Mouse (Mus musculus) neural tube, embryonic 14.5 days (tissue): ENCODE results near the gene Etfa. TPM values are rescaled to one million over a fixed set of nuclear protein-coding genes. Genes with fewer than 3 reads are reported as not detected.

ENCODE experiments used
- ATAC-seq: fragments of 200-750 bp; cut with Nextera tagmentation; 2 replicates; pipeline ENCODE4 v1.8.0; 2017; ENCODE audit warnings: low read depth, mild to moderate bottlenecking, moderate TSS enrichment, moderate library complexity
- H3K27ac ChIP-seq: fragments of 300-500 bp; sonication (generic); 2 replicates; pipeline ENCODE4 v1.5.1; 2014; ENCODE audit warnings: low read depth, mild to moderate bottlenecking, control low read depth, low read length, moderate library complexity, mixed read lengths
- H3K27me3 ChIP-seq: fragments of 300-500 bp; sonication (generic); 2 replicates; pipeline ENCODE4 v1.6.1; 2014; ENCODE audit warnings: low read length; ENCODE audit not compliant: control insufficient read depth, insufficient read depth
- H3K36me3 ChIP-seq: fragments of 300-500 bp; sonication (generic); 2 replicates; pipeline ENCODE4 v1.6.1; 2014; ENCODE audit warnings: low read length, mixed read lengths; ENCODE audit not compliant: control insufficient read depth, insufficient read depth
- H3K4me1 ChIP-seq: fragments of 300-500 bp; sonication (generic); 2 replicates; pipeline ENCODE4 v1.6.1; 2014; ENCODE audit warnings: low read length; ENCODE audit not compliant: control insufficient read depth, insufficient read depth
- H3K4me2 ChIP-seq: fragments of 300-500 bp; sonication (generic); 2 replicates; pipeline ENCODE4 v1.6.1; 2014; ENCODE audit warnings: mild to moderate bottlenecking, low read depth, low read length, control low read depth
- H3K4me3 ChIP-seq: fragments of 300-500 bp; sonication (generic); 2 replicates; pipeline ENCODE4 v1.5.1; 2014; ENCODE audit warnings: low read depth, low read length, control low read depth, mixed read lengths
- H3K9ac ChIP-seq: fragments of 300-500 bp; sonication (generic); replicated peaks from 2 replicates; pipeline ENCODE4 v1.6.1; 2014; ENCODE audit warnings: low read depth, mild to moderate bottlenecking, control low read depth, low read length, mixed read lengths
- H3K9me3 ChIP-seq: fragments of 300-500 bp; sonication (generic); 2 replicates; pipeline ENCODE4 v1.6.1; 2016; ENCODE audit warnings: low read length; ENCODE audit not compliant: control insufficient read depth
- WGBS: fragments of 180-500 bp; shearing (Covaris S2); extraction: QIAGEN DNeasy Blood & Tissue Kit; methylation state at CpG from one replicate; pipeline ENCODE4 v1.1.7; 2014; 5-methylcytosine and 5-hydroxymethylcytosine counted together
- polyA plus RNA-seq: library from polyadenylated mRNA; unstranded; fragments of >200 nt; fragmentation: Nextera tagmentation; extraction: Ambion mirVana; gene quantifications from 2 replicates; pipeline ENCODE4 v1.2.1, GENCODE M21; 2014

Gene Etfa
- 83.7 and 103 TPM in 2 replicates for polyA plus RNA-seq

DNA sequence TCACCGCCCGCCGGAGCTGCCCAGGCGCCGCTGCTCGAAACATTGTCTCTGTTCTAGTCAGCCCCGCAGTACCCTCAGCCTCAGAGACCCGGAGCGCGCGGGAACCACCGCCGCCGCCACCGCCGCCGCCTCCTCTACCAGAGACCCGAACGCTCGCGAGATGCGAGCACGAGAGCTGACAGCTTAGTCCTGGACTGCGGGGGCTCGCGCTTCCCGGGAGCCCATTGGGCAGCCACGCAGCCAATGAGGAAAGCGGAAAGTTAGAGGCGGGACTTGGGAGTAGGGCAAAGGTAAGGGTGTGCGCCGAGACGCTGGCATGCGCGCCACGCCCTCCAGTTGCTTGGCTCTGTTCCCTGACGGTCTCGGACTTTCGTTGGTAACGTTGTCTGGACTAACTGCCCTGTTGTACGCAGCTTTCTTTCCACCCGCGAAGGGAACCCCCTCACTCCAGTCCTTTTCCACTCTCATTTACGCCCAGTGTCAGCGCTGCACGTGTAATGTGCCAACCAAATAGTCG, at the start of gene Etfa:
TSS of gene Etfa (minus strand) at position 217 of the 517 bp plus-strand sequence.
- Histone ChIP-seq H3K36me3 (no peaks in the 10 kb centered on the region), H3K9me3 (no peaks in the 10 kb centered on the region), H3K27ac (peak within 1 kb of the TSS; percentile 63), H3K4me3 (peak within 1 kb of the TSS; percentile 78), H3K4me1 (no peaks in the 10 kb centered on the region), H3K27me3 (peaks cover 6% of the 10 kb centered on the region), H3K4me2 (peak within 1 kb of the TSS; percentile 79), H3K9ac (peak within 1 kb of the TSS; percentile 65)
- ATAC-seq = peak; percentile 100
- under 1% methylated on average over 47 of the region's 47 CpGs for WGBS

DNA sequence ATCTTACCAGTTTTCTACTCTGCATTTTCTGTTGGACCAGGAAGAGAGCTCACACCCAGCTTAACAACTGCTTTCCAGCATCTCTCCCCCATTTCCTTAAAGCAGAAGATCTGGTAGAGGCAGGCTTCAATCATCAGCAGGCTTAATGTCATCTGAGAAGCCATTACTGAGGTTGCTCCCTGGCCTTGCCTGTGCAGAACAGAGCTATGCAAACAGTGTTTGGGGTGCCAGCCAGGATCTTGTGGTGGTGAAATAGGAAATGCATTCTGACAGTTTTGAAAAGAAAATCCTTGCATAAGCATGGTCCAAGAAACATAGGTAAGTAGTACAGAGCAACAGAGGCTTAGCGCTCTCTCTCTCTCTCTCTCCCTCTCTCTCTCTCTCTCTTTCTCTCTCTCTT, 48.9 kb upstream of the Etfa start:
- Histone ChIP-seq H3K4me2 (no peak overlapping the region), H3K36me3 (no peaks in the 10 kb centered on the region), H3K4me3 (no peak overlapping the region), H3K9me3 (no peaks in the 10 kb centered on the region), H3K27me3 (no peaks in the 10 kb centered on the region), H3K9ac (no peak overlapping the region), H3K4me1 (no peaks in the 10 kb centered on the region), H3K27ac (no peak overlapping the region)
- WGBS = 100% methylated on average over 1 of the region's 1 CpGs
- no peak for ATAC-seq

DNA sequence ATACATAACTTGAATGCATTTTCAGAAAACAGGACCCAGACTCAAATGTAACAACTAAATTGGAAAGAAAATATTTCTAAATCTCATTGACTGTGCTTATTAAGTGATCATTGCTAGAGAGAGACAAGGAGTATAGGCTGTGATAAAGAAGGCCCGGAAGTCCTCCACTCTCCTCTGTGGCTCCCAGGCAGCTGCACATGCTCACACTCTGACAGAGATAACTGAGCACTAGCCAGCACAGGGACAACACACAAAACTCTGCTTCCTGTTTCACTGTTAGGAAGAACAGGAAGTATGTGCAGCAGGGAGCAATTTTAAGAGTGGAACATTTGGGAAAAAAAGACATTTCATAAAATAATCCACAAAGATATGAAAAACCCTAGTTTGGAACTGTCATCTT, 42.9 kb upstream of the Etfa start:
- H3K4me1 ChIP-seq = no peaks in the 10 kb centered on the region
- H3K27me3 ChIP-seq = peaks cover 2% of the 10 kb centered on the region; the same call in 1 of the 2 replicates
- no peaks in the 10 kb centered on the region for H3K9me3 ChIP-seq
- no peak overlapping the region for H3K9ac ChIP-seq
- no peak overlapping the region for H3K27ac ChIP-seq
- H3K4me2 ChIP-seq = no peak overlapping the region
- no peaks in the 10 kb centered on the region for H3K36me3 ChIP-seq
- no peak overlapping the region for H3K4me3 ChIP-seq
- WGBS = 92% methylated on average over 1 of the region's 1 CpGs
- no peak for ATAC-seq

DNA sequence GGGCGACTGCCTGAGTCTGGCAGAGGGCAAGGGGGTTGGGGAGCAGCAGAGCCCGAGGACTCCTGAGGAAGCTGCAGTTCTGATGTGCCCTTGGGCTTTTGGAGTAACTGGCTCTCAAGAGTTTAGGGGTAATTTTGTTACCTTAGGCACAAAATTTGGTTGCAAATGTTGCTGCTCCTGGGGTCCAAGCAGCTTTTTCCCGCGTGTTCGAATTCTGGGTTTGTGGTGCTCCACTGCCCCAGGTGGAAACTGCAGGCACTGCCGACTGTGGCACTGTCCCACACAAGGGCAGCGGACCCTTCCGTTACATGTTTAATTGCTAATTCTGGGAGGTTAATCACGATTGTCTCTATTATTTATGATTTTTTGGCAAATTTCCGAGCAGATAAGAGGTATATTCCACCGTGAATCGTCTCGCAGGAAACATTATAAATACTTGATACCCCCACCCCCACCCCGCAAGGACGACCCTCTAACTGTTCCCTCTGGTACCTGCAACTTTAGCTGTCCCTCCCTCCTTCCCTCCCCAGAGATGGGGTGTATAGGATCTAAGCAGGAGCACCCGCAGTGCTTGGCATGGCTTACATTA, 37.4 kb upstream of the Etfa start:
- Histone ChIP-seq H3K4me2 (no peak overlapping the region), H3K27ac (no peak overlapping the region), H3K27me3 (peaks cover 38% of the 10 kb centered on the region), H3K4me1 (peaks cover 4% of the 10 kb centered on the region; the same call in 1 of the 2 replicates), H3K9ac (no peak overlapping the region), H3K9me3 (no peaks in the 10 kb centered on the region), H3K36me3 (no peaks in the 10 kb centered on the region), H3K4me3 (no peak overlapping the region)
- WGBS = 4% methylated on average over 16 of the region's 16 CpGs
- ATAC-seq = no peak

DNA sequence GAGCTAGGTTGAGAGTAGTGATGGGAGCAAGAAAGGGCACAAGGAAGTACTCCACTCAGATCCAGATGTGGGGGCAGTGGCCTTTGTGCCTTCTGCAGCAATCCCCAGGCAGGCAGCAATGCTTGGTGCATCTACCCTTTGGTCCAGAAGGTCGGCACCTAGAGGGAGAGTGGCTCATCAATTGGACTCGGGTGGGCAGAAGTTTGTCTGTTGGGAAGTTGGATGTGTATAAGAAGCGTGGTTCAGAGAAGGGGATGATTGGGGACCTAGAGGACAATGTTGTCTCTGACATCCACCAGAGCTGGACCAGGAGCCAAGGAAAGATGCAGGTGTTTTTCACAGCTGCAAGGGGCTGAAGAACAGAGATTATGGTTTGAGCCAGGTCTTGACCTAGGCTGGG, 36.8 kb upstream of the Etfa start:
- no peak overlapping the region for H3K9ac ChIP-seq
- no peaks in the 10 kb centered on the region for H3K36me3 ChIP-seq
- no peak overlapping the region for H3K4me2 ChIP-seq
- peaks cover 4% of the 10 kb centered on the region; the same call in 1 of the 2 replicates for H3K4me1 ChIP-seq
- no peak overlapping the region for H3K4me3 ChIP-seq
- H3K27ac ChIP-seq = no peak overlapping the region
- no peak for ATAC-seq
- peaks cover 42% of the 10 kb centered on the region for H3K27me3 ChIP-seq
- no peaks in the 10 kb centered on the region for H3K9me3 ChIP-seq
- WGBS = 13% methylated on average over 3 of the region's 3 CpGs

DNA sequence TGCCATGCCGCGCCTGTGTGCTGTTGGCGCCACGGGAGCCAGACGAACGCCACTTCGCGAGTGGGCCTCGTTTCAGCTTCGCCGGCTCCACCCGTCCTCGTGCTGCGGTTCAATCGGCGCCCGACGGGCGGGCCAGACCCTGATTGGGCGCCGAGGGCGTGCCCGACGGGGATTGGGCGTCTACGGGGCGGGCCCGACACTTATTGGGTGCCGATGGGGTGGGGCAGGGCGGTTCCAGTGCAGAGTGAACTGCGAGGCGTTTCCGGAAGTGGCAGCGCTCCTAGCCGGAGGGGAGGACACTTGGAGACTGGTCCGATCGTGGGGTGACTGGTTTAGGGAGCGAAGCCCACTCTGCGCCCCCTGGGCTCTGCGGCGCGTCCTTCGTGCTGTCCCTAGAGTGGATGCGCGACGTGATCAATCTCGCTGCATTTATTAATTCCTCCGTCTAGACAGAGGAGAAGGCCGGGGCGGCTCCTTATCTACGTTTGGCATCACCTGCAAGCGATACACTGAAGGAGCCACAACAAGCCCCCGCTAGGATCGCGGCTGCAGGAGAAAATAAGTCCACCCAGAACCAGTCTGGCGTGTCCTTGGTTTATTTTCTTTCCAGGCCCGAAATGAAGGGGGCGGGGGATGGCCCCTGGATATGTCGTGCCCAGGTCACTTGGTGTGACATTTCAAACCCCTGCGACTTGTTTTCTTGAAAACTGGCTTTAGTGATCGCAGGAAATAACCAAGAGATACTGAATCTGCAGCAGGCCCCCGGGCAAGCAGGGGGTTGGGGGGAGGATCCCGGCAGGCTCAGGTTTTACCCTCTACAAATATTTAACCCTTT, 34.4 kb upstream of the Etfa start:
- no peak overlapping the region for H3K9ac ChIP-seq
- 0 out of 2 replicates have a peak, but pooled peaks have one; percentile 16 for ATAC-seq
- 3% methylated on average over 63 of the region's 63 CpGs for WGBS
- no peaks in the 10 kb centered on the region for H3K9me3 ChIP-seq
- H3K4me2 ChIP-seq = peak overlapping the region; percentile 29
- H3K27ac ChIP-seq = no peak overlapping the region
- H3K4me3 ChIP-seq = peak overlapping the region; percentile 16
- H3K4me1 ChIP-seq = peaks cover 10% of the 10 kb centered on the region
- H3K36me3 ChIP-seq = no peaks in the 10 kb centered on the region
- H3K27me3 ChIP-seq = peaks cover 51% of the 10 kb centered on the region

DNA sequence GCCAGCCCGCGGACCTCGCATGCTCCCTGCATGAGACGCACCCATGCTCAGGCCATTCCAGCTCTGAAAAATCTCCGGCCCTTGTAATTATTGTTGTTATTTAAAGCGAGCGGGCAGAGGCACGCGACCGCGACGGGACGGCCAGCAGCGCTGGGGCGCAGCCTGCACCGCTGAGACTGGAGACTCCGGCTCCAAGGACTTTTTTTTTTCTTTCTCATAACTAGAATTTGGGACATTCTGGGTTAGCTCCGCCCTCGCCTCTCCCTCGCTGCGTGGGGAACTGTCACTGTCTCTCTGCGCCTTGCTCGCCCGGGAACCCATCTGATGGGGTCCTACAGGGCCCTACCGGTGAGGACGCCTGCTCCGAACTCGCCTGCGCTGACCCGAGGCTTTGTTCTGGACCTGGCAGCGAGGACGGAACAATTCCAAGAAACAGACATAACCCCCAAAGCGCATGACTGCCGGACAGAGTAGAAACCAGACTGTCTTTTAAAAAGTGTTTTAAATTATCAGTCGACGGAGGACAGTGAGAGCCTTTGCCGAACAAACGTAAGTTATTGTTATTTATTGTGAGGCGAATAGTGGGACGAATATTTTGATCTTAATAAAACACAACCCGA, 33.6 kb upstream of the Etfa start:
- no peak for ATAC-seq
- H3K4me1 ChIP-seq = peaks cover 10% of the 10 kb centered on the region
- H3K4me3 ChIP-seq = peak overlapping the region; percentile 16
- H3K36me3 ChIP-seq = no peaks in the 10 kb centered on the region
- peaks cover 54% of the 10 kb centered on the region for H3K27me3 ChIP-seq
- H3K9me3 ChIP-seq = no peaks in the 10 kb centered on the region
- no peak overlapping the region for H3K9ac ChIP-seq
- H3K27ac ChIP-seq = no peak overlapping the region
- H3K4me2 ChIP-seq = peak overlapping the region; percentile 29; the same call in 1 of the 2 replicates
- WGBS = 4% methylated on average over 41 of the region's 41 CpGs

DNA sequence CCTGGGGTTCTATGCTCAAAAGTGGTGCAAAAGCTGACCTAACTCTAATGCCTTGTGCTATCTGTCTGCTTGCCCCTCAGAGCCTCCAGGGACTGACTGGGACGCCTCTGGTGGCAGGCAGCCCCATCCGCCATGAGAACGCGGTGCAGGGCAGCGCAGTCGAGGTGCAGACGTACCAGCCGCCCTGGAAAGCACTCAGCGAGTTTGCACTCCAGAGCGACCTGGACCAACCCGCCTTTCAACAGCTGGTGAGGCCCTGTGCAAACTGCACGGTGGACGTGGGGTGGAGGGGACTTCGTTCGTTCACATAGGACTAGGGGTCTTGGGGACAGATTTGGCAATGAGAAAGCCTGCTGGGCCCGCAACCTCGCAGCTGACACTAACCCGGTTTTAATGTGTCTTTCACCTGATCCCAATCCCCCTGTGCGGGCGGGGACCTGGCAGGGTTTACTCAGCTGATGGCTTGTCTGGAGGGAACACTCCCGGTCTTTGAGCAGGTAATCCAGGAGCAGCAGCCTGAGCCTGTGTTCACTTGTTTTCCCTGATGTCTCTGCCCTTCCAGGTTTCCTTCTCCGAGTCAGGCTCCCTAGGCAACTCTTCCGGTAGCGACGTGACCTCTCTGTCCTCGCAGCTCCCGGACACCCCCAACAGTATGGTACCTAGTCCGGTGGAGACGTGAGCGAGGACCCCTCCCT, 33.0 kb upstream of the Etfa start:
- Histone ChIP-seq H3K27ac (no peak overlapping the region), H3K9me3 (no peaks in the 10 kb centered on the region), H3K4me1 (peaks cover 10% of the 10 kb centered on the region), H3K27me3 (peaks cover 54% of the 10 kb centered on the region), H3K4me2 (peak overlapping the region; percentile 29; the same call in 1 of the 2 replicates), H3K36me3 (no peaks in the 10 kb centered on the region), H3K9ac (0 out of 2 replicates have a peak overlapping the region, but pooled peaks have one; percentile 2), H3K4me3 (peak overlapping the region; percentile 31; the same call in 1 of the 2 replicates)
- ATAC-seq = no peak
- WGBS = under 1% methylated on average over 30 of the region's 30 CpGs
